Mouse (Mus musculus) C2C12 (cell line): ENCODE measurements around the gene Rpsa.

ENCODE experiments used
- CTCF ChIP-seq: IDR thresholded peaks from one replicate; pipeline ENCODE4 v1.5.1; 2011; ENCODE audit not compliant: control insufficient read depth, insufficient read depth, insufficient read length
- FOSL1 ChIP-seq: IDR thresholded peaks from one replicate; pipeline ENCODE4 v1.8.0; 2011; ENCODE audit warnings: mild to moderate bottlenecking, low read length; ENCODE audit not compliant: poor library complexity, insufficient read depth, severe bottlenecking
- MAX ChIP-seq: IDR thresholded peaks from one replicate; pipeline ENCODE4 v1.6.1; 2011; ENCODE audit warnings: mild to moderate bottlenecking, control low read depth
- MYOD1 ChIP-seq: IDR thresholded peaks from one replicate; pipeline ENCODE4 v1.6.1; 2011; ENCODE audit warnings: low read depth; ENCODE audit not compliant: control insufficient read depth, insufficient read length
- MYOG ChIP-seq: IDR thresholded peaks from one replicate; pipeline ENCODE4 v1.6.1; 2011; ENCODE audit not compliant: control insufficient read depth, insufficient read length; ENCODE audit errors: extremely low read depth
- USF1 ChIP-seq: IDR thresholded peaks from one replicate; pipeline ENCODE4 v1.6.1; 2011; ENCODE audit warnings: low read depth, mild to moderate bottlenecking, control low read depth, moderate library complexity

- no peak for TF ChIP-seq CTCF
- TF ChIP-seq MYOD1, result no peak
- TF ChIP-seq MYOG, result no peak
- no peak for TF ChIP-seq USF1
- no peak for TF ChIP-seq MAX
- TF ChIP-seq FOSL1, result no peak
Observed at GRCm38 (mm10) chr9:120082691-120083090, 44.8 kb upstream of the Rpsa start.
